Mouse (Mus musculus) limb, embryonic 12.5 days (tissue): Measurements from ENCODE around the gene Fndc9. TPM values are rescaled to one million over a fixed set of nuclear protein-coding genes. Genes with fewer than 3 reads are reported as not detected.

Experiments used
- ATAC-seq: fragments of 200-750 bp; cut with Nextera tagmentation; 2 replicates; pipeline ENCODE4 v1.8.0; 2017; ENCODE audit warnings: low read depth, moderate TSS enrichment; ENCODE audit not compliant: insufficient number of reproducible peaks, insufficient read depth, low FRiP score, low TSS enrichment
- H3K27ac ChIP-seq: fragments of 300-500 bp; sonication (generic); 2 replicates; pipeline ENCODE4 v1.5.1; 2016; ENCODE audit warnings: mild to moderate bottlenecking, moderate library complexity
- H3K27me3 ChIP-seq: fragments of 300-500 bp; sonication (generic); 2 replicates; pipeline ENCODE4 v1.6.1; 2016; ENCODE audit warnings: mild to moderate bottlenecking, moderate library complexity
- H3K36me3 ChIP-seq: fragments of 300-500 bp; sonication (generic); 2 replicates; pipeline ENCODE4 v1.6.1; 2016; ENCODE audit warnings: mild to moderate bottlenecking, moderate library complexity
- H3K4me1 ChIP-seq: fragments of 300-500 bp; sonication (generic); replicated peaks from 2 replicates; pipeline ENCODE4 v1.6.1; 2016
- H3K4me2 ChIP-seq: fragments of 300-500 bp; sonication (generic); 2 replicates; pipeline ENCODE4 v1.6.1; 2016; ENCODE audit warnings: mild to moderate bottlenecking, moderate library complexity
- H3K4me3 ChIP-seq: fragments of 300-500 bp; sonication (generic); replicated peaks from 2 replicates; pipeline ENCODE4 v1.5.1; 2016; ENCODE audit warnings: mild to moderate bottlenecking
- H3K9ac ChIP-seq: fragments of 300-500 bp; sonication (generic); replicated peaks from 2 replicates; pipeline ENCODE4 v1.6.1; 2016; ENCODE audit warnings: mild to moderate bottlenecking, moderate library complexity
- H3K9me3 ChIP-seq: fragments of 300-500 bp; sonication (generic); 2 replicates; pipeline ENCODE4 v1.6.1; 2016; ENCODE audit warnings: mild to moderate bottlenecking, moderate library complexity
- WGBS: fragments of 180-500 bp; shearing (Covaris S2); methylation state at CpG from one replicate; pipeline ENCODE4 v1.1.7; 2016; 5-methylcytosine and 5-hydroxymethylcytosine counted together
- polyA plus RNA-seq: library from polyadenylated mRNA; unstranded; fragments of >200 nt; fragmentation: Nextera tagmentation; extraction: Ambion mirVana; gene quantifications from 2 replicates; pipeline ENCODE4 v1.2.1, GENCODE M21; 2016

The Fndc9 gene
- polyA plus RNA-seq, 1 experiment from 2014 or later = 0.26 TPM

DNA sequence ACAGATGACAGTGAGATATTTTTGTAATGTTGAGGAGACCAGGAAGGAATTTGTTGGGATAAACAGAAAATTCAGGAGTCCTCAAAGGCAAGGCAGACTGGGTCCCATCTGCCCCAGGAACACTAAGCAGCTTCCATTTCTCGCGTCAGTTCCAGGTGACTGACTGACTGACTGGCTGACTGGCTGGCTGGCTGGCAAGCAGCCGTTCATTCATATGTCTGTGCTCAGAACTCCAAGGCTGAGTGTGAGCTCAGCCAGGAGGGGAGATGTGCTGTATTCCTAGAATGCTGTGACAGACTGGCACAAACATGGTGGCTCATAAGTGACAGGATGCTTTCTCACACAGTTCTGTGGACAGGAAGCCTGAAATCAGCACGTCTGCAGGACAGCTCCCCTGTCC, 1.4 kb upstream of the Fndc9 start:
- Histone ChIP-seq H3K9ac (no peak overlapping the region), H3K4me3 (no peak overlapping the region), H3K27ac (no peak overlapping the region), H3K4me2 (no peak overlapping the region), H3K27me3 (no peaks in the 10 kb centered on the region), H3K4me1 (no peaks in the 10 kb centered on the region), H3K9me3 (no peaks in the 10 kb centered on the region), H3K36me3 (peaks cover 23% of the 10 kb centered on the region)
- 80% methylated on average over 4 of the region's 4 CpGs for WGBS
- no peak for ATAC-seq

DNA sequence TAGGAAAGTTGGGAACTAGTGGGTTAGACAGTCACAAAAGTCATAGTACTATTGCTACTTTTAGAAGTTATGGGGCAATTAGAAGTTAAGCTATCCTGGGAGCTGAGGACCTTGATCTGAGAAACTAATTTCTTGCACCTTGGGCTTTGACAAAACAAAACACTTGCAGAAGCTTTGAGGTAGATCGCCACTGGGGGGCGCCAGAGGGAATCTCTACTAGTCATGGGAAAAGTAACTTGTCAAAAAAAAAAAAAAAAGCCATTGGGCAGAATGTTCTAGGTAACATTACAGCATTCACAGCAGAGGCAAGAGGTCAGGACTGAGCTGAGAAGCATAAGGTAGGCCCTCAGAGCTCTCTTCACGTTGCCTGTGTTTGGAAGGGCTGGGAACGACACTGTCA, 1.6 kb downstream of the Fndc9 start:
- Histone ChIP-seq H3K4me3 (no peak overlapping the region), H3K9ac (no peak overlapping the region), H3K9me3 (no peaks in the 10 kb centered on the region), H3K4me1 (no peaks in the 10 kb centered on the region), H3K27me3 (no peaks in the 10 kb centered on the region), H3K27ac (no peak overlapping the region), H3K4me2 (no peak overlapping the region), H3K36me3 (peaks cover 53% of the 10 kb centered on the region)
- ATAC-seq = no peak
- 43% methylated on average over 4 of the region's 4 CpGs for WGBS

DNA sequence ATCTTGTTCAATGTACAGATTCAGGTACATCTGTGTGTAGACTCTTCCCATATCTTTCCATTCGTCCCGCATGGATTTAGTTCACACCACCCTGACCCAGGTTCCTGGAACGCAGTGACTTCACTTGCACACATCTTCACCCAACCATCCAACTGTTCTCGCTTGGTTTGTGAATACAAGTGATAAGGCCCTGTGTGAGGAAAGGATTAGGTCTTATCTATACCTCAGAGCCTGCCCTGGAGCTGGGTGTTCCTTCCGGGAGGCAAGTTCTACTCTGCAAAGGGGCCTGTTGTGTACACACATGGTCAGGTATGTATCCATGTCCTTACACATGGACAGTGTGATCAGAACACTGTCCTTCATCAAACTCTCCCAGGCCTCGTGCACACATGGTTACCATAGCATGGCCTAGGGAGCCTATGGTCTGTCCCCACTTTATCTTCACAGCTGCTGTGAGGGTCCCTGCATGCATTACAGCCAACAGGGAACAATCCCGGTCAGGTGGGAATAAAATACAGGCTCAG, 5.9 kb downstream of the Fndc9 start:
- ATAC-seq = no peak
- WGBS = 93% methylated on average over 7 of the region's 7 CpGs
- H3K4me1 ChIP-seq = no peaks in the 10 kb centered on the region
- no peak overlapping the region for H3K4me2 ChIP-seq
- no peak overlapping the region for H3K9ac ChIP-seq
- no peak overlapping the region for H3K4me3 ChIP-seq
- H3K36me3 ChIP-seq = peaks cover 56% of the 10 kb centered on the region
- no peaks in the 10 kb centered on the region for H3K9me3 ChIP-seq
- no peaks in the 10 kb centered on the region for H3K27me3 ChIP-seq
- no peak overlapping the region for H3K27ac ChIP-seq

DNA sequence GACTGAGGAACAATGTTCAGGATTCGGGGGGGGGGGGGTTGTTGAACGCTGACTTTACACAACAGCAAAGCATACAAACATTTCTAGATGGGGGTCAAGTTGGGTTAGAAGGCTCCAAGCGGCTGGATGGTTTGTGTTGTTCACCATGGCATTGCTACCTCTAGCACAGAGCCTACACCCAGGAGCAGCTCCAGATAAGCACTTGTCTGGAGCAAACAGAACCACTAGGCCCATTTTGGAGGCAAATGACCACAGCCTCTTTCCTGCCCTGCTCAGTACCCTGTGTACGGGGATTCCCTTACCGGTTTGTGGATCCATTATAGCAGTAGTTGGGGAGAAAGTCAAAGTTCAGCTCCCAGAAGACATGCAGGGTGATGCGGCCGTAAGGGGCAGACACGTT, 6.7 kb downstream of the Fndc9 start:
- ATAC-seq = no peak
- 90% methylated on average over 8 of the region's 8 CpGs for WGBS
- H3K36me3 ChIP-seq = peaks cover 62% of the 10 kb centered on the region

DNA sequence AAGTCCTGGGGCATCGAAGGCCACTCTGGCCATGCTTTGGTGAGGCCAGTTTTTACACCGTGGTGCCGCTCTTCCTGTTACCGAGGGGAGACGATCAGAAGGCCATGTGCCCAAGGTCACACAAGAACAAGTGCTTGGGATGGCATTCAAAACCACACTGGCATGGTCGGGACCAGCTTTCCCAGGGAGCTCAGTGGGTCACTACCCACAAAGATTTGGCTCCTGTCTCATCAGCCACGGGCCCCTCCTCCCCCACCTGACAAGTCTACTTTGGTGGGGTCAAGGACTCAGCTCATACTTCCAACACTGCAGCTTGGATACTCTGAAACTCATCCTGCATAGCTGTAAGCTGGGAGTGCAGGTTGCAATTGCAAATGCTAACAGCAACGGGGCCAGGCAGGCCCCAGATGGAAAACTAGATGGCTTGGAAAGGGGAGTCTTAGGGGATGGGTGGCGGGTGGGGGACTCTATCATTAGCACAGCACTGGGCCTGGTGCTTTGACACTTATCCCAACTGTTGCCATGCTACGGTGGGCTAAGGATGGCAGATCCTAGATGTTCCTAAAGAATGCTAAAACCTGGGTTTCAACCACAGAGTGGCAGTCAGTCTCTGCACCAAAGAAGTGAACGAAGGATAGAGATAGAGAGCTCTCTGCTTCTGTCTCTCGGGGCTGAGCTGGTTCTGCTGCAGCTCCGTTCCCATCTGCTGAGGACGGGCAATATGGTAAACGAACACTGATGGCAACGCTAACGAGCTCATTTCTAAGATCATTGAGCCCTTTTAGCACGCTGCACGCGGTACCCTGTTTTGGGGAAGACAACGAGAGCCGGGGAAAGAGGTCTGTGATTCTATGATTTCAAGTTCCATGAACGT, 9.6 kb downstream of the Fndc9 start:
- Histone ChIP-seq H3K36me3 (peaks cover 50% of the 10 kb centered on the region), H3K27ac (no peak overlapping the region), H3K9me3 (no peaks in the 10 kb centered on the region), H3K4me2 (no peak overlapping the region), H3K9ac (no peak overlapping the region), H3K4me1 (no peaks in the 10 kb centered on the region), H3K27me3 (no peaks in the 10 kb centered on the region), H3K4me3 (no peak overlapping the region)
- 85% methylated on average over 23 of the region's 23 CpGs for WGBS
- ATAC-seq = no peak

More for the DNA sequence above, 6.7 kb downstream of the Fndc9 start:
- H3K4me2 ChIP-seq = no peak overlapping the region
- H3K27ac ChIP-seq = no peak overlapping the region
- H3K9ac ChIP-seq = no peak overlapping the region
- H3K9me3 ChIP-seq = no peaks in the 10 kb centered on the region
- no peak overlapping the region for H3K4me3 ChIP-seq
- H3K4me1 ChIP-seq = no peaks in the 10 kb centered on the region
- H3K27me3 ChIP-seq = no peaks in the 10 kb centered on the region

DNA sequence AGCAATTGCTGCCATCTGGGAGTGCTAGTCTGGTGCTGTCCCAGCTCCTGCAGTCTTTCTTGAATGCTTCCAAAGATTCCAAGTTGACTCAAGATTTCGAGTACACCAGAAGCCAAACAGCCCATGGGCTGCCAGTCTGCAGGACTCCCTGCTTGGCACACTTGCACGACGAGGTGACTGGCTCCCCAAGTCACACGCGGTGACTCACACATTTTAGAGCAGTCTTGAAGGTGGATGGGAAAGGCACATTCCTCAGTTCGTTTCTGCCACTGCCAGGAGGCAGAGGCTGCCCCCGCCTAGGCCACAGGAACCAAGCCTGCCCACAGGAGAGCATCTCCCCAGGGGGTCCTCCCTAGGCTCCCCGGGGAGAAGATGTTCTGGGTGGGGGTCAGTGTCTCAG, 10.6 kb downstream of the Fndc9 start:
- Histone ChIP-seq H3K27me3 (no peaks in the 10 kb centered on the region), H3K4me2 (no peak overlapping the region), H3K9ac (no peak overlapping the region), H3K27ac (no peak overlapping the region), H3K4me1 (no peaks in the 10 kb centered on the region), H3K36me3 (peaks cover 42% of the 10 kb centered on the region), H3K4me3 (no peak overlapping the region), H3K9me3 (no peaks in the 10 kb centered on the region)
- ATAC-seq = no peak
- WGBS = 81% methylated on average over 8 of the region's 8 CpGs

DNA sequence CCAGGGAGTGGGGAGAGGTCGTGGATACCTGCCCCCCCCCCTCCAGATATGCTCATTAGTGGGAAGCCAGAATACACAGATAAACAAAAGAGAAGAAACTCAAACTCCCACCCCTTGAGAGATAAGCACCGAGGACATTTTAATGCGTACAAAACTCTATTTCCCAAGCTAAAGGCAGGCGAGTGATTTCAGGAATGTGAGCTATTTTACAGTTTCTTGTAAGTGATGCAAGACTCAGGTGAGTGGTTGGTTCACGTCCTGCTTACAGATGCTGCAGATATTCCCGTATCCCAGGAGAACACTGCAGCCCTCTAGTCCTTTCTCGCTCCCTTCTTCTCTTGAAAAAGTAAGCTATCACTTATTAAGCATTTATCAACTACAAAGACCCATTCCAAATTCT, 11.1 kb downstream of the Fndc9 start:
- ATAC-seq = no peak
- H3K27me3 ChIP-seq = no peaks in the 10 kb centered on the region
- no peak overlapping the region for H3K4me3 ChIP-seq
- H3K9me3 ChIP-seq = no peaks in the 10 kb centered on the region
- peaks cover 37% of the 10 kb centered on the region for H3K36me3 ChIP-seq
- H3K4me1 ChIP-seq = no peaks in the 10 kb centered on the region
- H3K9ac ChIP-seq = no peak overlapping the region
- 79% methylated on average over 7 of the region's 7 CpGs for WGBS
- no peak overlapping the region for H3K27ac ChIP-seq
- no peak overlapping the region for H3K4me2 ChIP-seq

DNA sequence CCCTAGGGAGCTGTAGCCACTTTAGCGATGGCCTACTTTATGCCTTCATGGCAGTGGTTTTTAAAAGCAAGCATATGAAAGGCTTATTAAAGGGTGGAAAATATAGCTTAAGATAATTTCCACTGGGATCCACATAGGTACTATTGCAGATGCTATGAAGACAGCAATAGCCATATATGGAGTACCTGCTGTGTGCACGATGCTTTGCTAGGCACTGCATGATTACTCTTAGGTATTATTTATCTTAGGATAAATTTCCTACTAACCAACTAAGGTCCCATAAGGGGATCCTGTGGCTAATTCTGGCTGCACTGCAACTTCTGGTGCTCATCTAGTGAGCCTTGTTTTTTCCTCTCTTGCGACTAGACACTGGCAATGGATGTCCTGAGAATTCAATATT, 13.0 kb downstream of the Fndc9 start:
- peaks cover 30% of the 10 kb centered on the region for H3K36me3 ChIP-seq
- H3K9me3 ChIP-seq = no peaks in the 10 kb centered on the region
- H3K27me3 ChIP-seq = no peaks in the 10 kb centered on the region
- no peak for ATAC-seq
- H3K9ac ChIP-seq = no peak overlapping the region
- no peak overlapping the region for H3K27ac ChIP-seq
- H3K4me2 ChIP-seq = no peak overlapping the region
- no peaks in the 10 kb centered on the region for H3K4me1 ChIP-seq
- H3K4me3 ChIP-seq = no peak overlapping the region
- 93% methylated on average over 3 of the region's 3 CpGs for WGBS

DNA sequence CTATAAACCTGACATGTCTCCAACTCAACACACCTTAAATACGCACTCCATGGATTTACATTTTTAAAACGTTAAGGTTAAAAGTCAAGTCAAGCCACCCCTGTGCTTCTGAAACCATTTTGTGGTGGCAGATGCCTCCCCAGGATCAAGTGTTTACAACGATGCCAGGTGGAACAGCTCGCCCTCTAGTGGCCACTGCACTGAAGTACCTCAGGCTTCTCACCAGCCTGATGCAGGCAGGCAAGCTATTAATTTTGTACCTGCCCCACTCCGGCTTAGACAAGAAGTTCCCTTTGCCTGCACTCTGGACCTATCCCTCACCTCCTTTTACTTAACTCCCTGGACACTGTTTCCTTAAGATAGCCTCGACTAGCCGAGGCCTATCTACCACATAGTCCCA, 16.7 kb downstream of the Fndc9 start:
- Histone ChIP-seq H3K4me1 (no peaks in the 10 kb centered on the region), H3K4me3 (no peak overlapping the region), H3K27me3 (no peaks in the 10 kb centered on the region), H3K9me3 (no peaks in the 10 kb centered on the region), H3K4me2 (no peak overlapping the region), H3K27ac (no peak overlapping the region), H3K36me3 (peaks cover 49% of the 10 kb centered on the region), H3K9ac (no peak overlapping the region)
- WGBS = 33% methylated on average over 7 of the region's 7 CpGs
- no peak for ATAC-seq

DNA sequence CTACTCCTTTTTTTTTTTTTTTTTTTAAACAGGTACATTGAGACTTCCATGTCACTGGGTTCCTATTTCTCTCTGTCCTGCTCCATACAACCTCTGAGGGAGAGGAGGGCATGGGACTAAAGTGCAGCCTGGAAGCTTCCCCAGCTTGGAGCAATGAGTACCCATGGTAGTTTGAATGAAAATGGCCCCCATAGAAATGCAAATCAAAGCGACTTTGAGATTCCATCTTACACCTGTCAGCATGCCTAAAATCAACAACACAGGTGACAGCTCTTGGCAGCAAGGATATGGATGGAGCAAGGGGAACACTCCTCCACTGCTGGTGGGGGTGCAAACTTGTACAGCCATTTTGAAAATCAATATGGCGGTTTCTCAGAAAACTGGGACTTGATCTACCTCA, 20.0 kb downstream of the Fndc9 start:
- WGBS = 82% methylated on average over 2 of the region's 2 CpGs
- Histone ChIP-seq H3K4me3 (no peak overlapping the region), H3K9me3 (no peaks in the 10 kb centered on the region), H3K9ac (no peak overlapping the region), H3K27me3 (no peaks in the 10 kb centered on the region), H3K36me3 (peaks cover 50% of the 10 kb centered on the region), H3K27ac (no peak overlapping the region), H3K4me1 (no peaks in the 10 kb centered on the region), H3K4me2 (no peak overlapping the region)
- no peak for ATAC-seq

DNA sequence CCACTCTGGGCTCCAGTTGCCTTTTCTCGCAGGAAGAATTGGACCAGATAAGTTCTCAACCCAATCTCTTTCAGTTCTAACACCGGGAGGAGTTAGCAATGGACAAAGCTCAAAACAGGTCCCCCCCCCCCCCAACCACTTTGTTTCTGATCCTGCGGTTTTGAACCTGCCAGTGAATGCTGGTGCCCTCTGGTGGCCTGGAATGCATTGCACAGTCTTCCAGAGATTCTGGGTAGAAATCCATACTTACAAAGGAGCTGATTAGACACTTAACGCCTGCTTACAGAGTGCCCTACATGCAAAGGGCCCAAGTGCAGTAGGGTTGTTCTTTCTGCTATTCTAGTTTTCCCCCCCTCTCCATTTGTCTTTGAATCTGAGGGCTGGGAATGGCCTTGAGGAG, 22.9 kb downstream of the Fndc9 start:
- H3K36me3 ChIP-seq = peaks cover 67% of the 10 kb centered on the region
- H3K27ac ChIP-seq = no peak overlapping the region
- no peaks in the 10 kb centered on the region for H3K27me3 ChIP-seq
- no peak overlapping the region for H3K9ac ChIP-seq
- H3K9me3 ChIP-seq = no peaks in the 10 kb centered on the region
- no peak for ATAC-seq
- no peaks in the 10 kb centered on the region for H3K4me1 ChIP-seq
- H3K4me3 ChIP-seq = no peak overlapping the region
- WGBS = 77% methylated on average over 4 of the region's 4 CpGs
- no peak overlapping the region for H3K4me2 ChIP-seq

DNA sequence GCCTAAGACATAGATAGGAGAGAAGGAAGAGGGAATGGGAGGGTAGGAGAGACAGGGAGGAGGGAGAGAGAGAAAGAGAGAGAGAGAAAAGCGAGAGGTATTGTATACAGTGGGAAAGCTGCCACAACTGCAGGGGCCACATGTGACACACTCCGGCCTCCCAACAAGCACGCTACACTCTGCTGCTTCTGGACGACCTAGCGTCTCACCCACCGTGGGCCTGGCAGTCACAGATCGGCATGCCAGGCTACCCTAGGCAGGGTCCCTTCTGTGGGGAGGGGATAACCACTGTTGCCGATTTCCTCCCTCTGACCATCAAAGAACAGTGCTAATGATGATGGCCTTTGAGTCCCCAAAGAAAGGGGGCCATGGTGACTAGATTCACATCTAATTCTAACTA, 23.4 kb downstream of the Fndc9 start:
- WGBS = 89% methylated on average over 8 of the region's 8 CpGs
- Histone ChIP-seq H3K36me3 (peaks cover 67% of the 10 kb centered on the region), H3K9ac (no peak overlapping the region), H3K9me3 (no peaks in the 10 kb centered on the region), H3K27me3 (no peaks in the 10 kb centered on the region), H3K4me2 (no peak overlapping the region), H3K4me1 (no peaks in the 10 kb centered on the region), H3K4me3 (no peak overlapping the region), H3K27ac (no peak overlapping the region)
- no peak for ATAC-seq
